Mouse (Mus musculus): Measurements from ENCODE around the gene Cbr1.

Gene Cbr1

GRCm38 (mm10) chr16:93605553-93605952, at the start of gene Cbr1:
Gene Cbr1, plus strand, starts transcription at chr16:93605853.
- DNase-seq (ENCODE audit: low spot score in 2 of 2) = no peak

GRCm38 (mm10) chr16:93557646-93558045, 48.0 kb upstream of the Cbr1 start:
- DNase-seq (ENCODE audit: low spot score in 2 of 2) = no peak

GRCm38 (mm10) chr16:93558499-93558898, 47.2 kb upstream of the Cbr1 start:
- DNase-seq (ENCODE audit: low spot score in 2 of 2) = no peak

- DNase-seq (ENCODE audit: low spot score in 2 of 2) = no peak
Observed at GRCm38 (mm10) chr16:93572383-93572782, 33.3 kb upstream of the Cbr1 start.

- DNase-seq (ENCODE audit: low spot score in 2 of 2) = no peak
Observed at GRCm38 (mm10) chr16:93573434-93573833, 32.2 kb upstream of the Cbr1 start.

DNA sequence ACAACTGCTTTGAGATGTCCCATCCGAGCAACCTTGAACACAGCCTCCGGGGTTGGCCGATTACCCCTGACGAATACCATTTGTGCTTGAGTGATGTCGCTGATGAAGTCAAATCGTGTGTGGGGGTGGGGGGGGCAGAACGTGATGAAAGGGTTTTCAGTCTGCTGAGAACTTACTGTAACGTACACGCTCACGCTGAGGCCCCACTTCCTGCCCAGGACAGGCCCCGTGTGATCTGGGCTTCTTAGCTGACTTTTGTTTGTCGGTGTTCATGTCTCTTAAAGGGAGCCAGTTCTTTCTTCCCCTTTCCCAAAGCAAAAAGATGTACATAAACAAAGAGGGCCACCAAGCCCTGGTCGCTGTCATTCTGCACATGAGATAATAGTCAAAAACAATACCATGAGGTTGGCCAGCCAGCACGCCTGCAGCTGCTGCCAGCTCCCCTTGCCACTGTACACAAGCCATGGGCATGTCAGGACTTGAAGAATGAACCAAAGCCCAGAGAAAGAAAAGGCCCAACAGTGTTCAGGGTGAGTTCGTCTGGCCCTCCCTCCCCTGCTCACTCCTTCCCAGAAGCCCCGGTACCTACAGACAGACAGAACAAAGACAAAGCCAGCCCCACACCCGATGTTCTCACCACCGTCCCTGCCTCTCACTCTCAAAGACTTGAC, 31.0 kb upstream of the Cbr1 start:
- DNase-seq (ENCODE audit: low spot score in 2 of 2) = no peak

DNA sequence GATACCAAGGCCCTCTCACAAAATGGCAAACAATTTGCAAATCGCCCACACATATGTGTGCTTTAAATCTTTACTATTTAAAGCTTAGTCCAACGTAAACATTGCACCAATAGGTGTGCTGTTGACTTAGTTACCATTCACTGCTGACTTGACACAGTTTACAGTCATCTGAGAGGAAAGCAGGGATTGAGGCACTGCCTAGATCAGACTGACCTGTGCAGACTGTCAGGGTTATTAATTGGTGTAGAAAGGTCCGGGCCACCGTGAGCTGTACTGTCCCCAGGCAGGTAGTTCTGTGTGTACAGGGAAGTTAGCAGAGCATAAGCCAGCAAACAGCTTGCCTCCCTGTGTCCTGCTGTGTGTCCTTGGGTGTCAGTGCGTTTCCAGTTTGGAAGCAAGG, 30.1 kb upstream of the Cbr1 start:
- no peak for DNase-seq (ENCODE audit: low spot score in 2 of 2)

- peak; percentile 42 to 79 for DNase-seq (ENCODE audit: low spot score in 2 of 2)
Observed at GRCm38 (mm10) chr16:93576412-93577082, 29.1 kb upstream of the Cbr1 start.

- no peak for DNase-seq (ENCODE audit: low spot score in 2 of 2)
Observed at GRCm38 (mm10) chr16:93578346-93579005, 27.2 kb upstream of the Cbr1 start.

DNA sequence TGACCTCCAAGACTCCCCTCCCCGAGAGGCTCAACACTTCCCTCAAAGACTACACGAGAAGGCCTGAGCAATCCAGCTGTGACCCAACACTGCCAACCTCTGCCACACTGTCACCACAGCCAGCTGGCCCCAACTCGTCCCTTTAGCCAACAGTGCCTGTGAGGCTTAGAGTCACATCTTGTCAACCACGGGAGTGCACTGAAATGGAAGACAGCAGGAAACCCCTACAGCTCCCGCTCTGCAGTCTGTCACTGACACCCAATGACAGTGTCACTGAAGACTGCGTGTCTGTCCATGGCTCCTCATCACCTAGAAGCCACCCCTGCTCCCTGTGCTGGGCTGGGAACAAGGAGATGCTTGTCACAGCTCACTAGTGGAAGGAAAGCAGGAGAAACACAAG, 24.5 kb upstream of the Cbr1 start:
- no peak for DNase-seq (ENCODE audit: low spot score in 2 of 2)

DNA sequence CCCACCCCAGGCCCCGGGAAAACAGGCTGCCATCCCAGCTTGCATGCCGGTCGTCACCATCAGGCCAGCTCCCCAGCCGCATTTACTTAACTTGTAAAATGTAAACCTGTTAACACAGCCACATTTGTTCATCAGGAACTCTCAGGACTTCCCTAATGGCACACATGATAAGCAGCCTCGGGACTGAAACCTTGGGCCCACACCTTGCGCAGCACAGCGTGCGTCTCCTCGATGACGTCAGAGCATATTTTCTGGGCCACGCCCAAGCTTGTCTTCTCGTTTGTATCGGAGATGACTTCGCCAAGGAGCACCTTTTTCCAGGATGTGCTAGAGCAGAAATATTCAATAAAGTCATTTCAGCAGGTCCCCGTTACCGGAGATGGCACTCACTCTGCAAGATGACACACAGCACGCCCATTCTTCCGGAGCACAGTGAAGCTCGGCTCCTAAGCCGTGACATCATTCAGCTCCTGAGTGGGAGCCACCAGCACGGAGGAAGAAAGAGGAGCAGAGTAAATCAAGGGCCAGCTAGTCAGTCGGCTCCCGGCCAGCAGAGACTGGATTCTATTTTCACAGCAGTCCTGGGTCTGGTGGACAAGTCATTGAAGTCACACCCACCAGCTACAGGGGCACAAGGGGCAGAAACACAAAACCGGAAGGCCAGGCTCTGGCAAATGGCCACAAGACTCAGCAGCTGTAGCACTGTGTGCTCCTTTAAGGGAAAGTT, 20.5 kb upstream of the Cbr1 start:
- no peak for DNase-seq (ENCODE audit: low spot score in 2 of 2)

DNA sequence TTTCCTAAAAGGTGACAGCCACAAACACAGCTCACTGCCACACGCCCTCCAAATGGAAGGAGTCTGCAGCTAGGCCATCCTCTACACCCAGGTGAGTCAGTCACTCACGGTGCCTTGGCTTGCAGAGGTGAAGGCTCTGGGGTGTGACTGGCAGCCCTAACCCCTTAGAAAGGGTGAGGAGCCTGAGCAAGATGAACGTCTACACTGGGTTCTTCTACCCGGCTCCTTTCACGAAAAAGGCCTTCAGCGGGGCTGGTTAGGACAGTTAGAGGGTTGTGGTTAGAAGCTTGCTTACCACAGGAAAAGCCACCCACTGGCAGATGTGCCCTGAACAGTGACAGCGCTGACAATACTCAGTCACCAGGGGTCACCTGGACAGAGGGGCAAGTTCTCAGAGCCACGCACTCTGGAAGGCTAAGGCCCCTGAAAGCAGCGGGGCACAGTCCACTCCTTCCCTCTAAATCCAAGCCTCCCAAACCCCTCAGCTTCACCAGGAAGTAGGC, 19.9 kb upstream of the Cbr1 start:
- no peak for DNase-seq (ENCODE audit: low spot score in 2 of 2)

- DNase-seq (ENCODE audit: low spot score in 2 of 2) = no peak
Observed at GRCm38 (mm10) chr16:93586382-93586781, 19.3 kb upstream of the Cbr1 start.

DNA sequence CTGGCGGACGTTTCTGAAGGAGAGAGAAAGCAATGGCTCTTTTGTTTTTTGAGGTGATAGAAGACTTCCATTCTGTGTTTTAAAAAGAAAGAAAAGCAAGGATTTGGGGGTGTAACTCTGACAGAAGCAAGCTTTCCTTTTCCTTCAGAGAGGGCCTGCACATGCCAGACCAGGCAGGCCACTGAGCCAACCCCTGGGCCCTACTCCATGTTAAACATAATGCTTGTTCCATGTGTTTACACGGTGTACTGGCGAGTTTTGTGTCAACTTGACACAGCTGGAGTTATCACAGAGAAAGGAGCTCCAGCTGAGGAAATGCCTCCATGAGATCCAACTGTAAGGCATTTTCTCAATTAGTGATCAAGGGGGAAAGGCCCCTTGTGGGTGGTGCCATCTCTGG, 17.4 kb upstream of the Cbr1 start:
- DNase-seq (ENCODE audit: low spot score in 2 of 2) = no peak

GRCm38 (mm10) chr16:93590915-93591314, 14.7 kb upstream of the Cbr1 start:
- DNase-seq (ENCODE audit: low spot score in 2 of 2) = no peak

GRCm38 (mm10) chr16:93591450-93592430, 13.9 kb upstream of the Cbr1 start:
- DNase-seq (ENCODE audit: low spot score in 2 of 2) = no peak

DNA sequence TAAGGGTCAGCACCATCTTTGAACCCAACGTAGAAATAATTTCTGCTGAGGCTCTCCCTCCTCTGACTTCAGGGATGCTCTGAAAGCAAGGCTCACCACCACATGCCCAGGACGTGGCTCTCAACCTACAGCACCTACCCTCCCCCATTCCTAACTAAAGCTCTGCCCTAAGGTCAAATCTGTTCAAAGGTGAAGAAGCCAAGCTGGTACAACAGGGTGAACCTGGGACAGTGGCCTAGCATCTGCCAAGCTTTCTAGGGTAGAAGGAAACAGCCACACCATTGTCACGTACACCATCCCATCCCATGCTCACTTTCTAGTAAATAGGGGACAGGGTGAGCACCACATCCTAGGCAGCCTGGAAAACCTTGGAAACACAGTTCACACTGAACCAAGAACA, 12.9 kb upstream of the Cbr1 start:
- no peak for DNase-seq (ENCODE audit: low spot score in 2 of 2)

GRCm38 (mm10) chr16:93593406-93593805, 12.2 kb upstream of the Cbr1 start:
- DNase-seq (ENCODE audit: low spot score in 2 of 2) = no peak

- DNase-seq (ENCODE audit: low spot score in 2 of 2) = no peak
Observed at GRCm38 (mm10) chr16:93594448-93594847, 11.2 kb upstream of the Cbr1 start.

DNA sequence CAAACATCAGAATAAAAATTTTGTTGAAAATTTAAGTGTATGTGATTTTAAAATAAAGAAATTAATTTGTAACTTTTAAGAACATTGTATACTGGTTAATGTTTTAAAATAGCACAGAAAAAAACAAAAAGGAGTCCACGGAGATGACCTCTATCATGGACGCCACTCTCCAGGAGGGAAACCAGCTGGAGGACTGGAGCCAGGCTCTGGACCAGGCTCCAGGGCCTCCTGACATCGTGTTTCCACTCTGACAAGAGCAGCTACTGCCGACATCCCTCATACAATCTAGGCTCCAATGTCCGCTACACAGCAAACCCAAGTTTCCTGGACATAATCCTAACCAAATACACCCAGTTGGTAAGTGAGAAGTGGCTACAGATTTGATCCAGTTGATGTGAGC, 9.9 kb upstream of the Cbr1 start:
- no peak for DNase-seq (ENCODE audit: low spot score in 2 of 2)

GRCm38 (mm10) chr16:93596807-93597206, 8.8 kb upstream of the Cbr1 start:
- no peak for DNase-seq (ENCODE audit: low spot score in 2 of 2)
